Mouse (Mus musculus) forebrain, embryonic 14.5 days (tissue): Measurements from ENCODE around the gene Klf8. TPM values are rescaled to one million over a fixed set of nuclear protein-coding genes. Genes with fewer than 3 reads are reported as not detected.
"Not testable (repeated sequence)": the region's sequence is repeated elsewhere in the genome, so short reads cannot be mapped to it uniquely, and the experiment has no call there.

Experiments used
- ATAC-seq: fragments of 200-750 bp; cut with Nextera tagmentation; 2 replicates; pipeline ENCODE4 v1.8.0; 2017; ENCODE audit warnings: mild to moderate bottlenecking, moderate library complexity
- DNase-seq: peaks from one replicate; pipeline ENCODE4 v3.0.0-alpha.2; 2015; ENCODE audit warnings: low spot score
- H3K27ac ChIP-seq: fragments of 300-500 bp; sonication (generic); 2 replicates; pipeline ENCODE4 v1.5.1; 2014; ENCODE audit warnings: low read depth, mild to moderate bottlenecking, control low read depth, low read length, moderate library complexity
- H3K27me3 ChIP-seq: fragments of 300-500 bp; sonication (generic); replicated peaks from 2 replicates; pipeline ENCODE4 v1.6.1; 2014; ENCODE audit warnings: low read length, control low read depth, mixed read lengths; ENCODE audit not compliant: control insufficient read depth, insufficient read depth
- H3K36me3 ChIP-seq: fragments of 300-500 bp; sonication (generic); 2 replicates; pipeline ENCODE4 v1.6.1; 2014; ENCODE audit warnings: low read length, control low read depth; ENCODE audit not compliant: control insufficient read depth, insufficient read depth
- H3K4me1 ChIP-seq: fragments of 300-500 bp; sonication (generic); 2 replicates; pipeline ENCODE4 v1.6.1; 2014; ENCODE audit warnings: antibody characterized with exemption, low read length, control low read depth; ENCODE audit not compliant: control insufficient read depth, insufficient read depth
- H3K4me2 ChIP-seq: fragments of 300-500 bp; sonication (generic); 2 replicates; pipeline ENCODE4 v1.6.1; 2014; ENCODE audit warnings: mild to moderate bottlenecking, control low read depth, low read length
- H3K4me3 ChIP-seq: fragments of 300-500 bp; sonication (generic); 2 replicates; pipeline ENCODE4 v1.5.1; 2014; ENCODE audit warnings: low read depth, low read length, control low read depth
- H3K9ac ChIP-seq: fragments of 300-500 bp; sonication (generic); 2 replicates; pipeline ENCODE4 v1.6.1; 2014; ENCODE audit warnings: mild to moderate bottlenecking, low read length, control low read depth, moderate library complexity
- H3K9me3 ChIP-seq: fragments of 300-500 bp; sonication (generic); replicated peaks from 2 replicates; pipeline ENCODE4 v1.6.1; 2016; ENCODE audit warnings: low read length, control low read depth, mixed read lengths; ENCODE audit not compliant: control insufficient read depth
- WGBS: fragments of 180-500 bp; shearing (Covaris S2); extraction: QIAGEN DNeasy Blood & Tissue Kit; methylation state at CpG from one replicate; pipeline ENCODE4 v1.1.7; 2014; 5-methylcytosine and 5-hydroxymethylcytosine counted together
- polyA plus RNA-seq: library from polyadenylated mRNA; unstranded; fragments of >200 nt; fragmentation: Nextera tagmentation; extraction: Ambion mirVana; gene quantifications from 2 replicates; pipeline ENCODE4 v1.2.1, GENCODE M21; 2014

Klf8 gene
- polyA plus RNA-seq, 1 experiment from 2014 or later = 4.9 TPM

GRCm38 (mm10) chrX:153311356-153311755 lies 74.1 kb downstream of the Klf8 start:
- Histone ChIP-seq H3K27ac (no peak overlapping the region), H3K27me3 (no peaks in the 10 kb centered on the region), H3K9me3 (no peaks in the 10 kb centered on the region), H3K4me3 (no peak overlapping the region), H3K4me2 (no peak overlapping the region), H3K36me3 (no peaks in the 10 kb centered on the region), H3K4me1 (no peaks in the 10 kb centered on the region), H3K9ac (no peak overlapping the region)
- WGBS = 94% methylated on average over 4 of the region's 4 CpGs
- no peak for DNase-seq
- ATAC-seq = no peak

GRCm38 (mm10) chrX:153323105-153323504 lies 85.8 kb downstream of the Klf8 start:
- H3K9ac ChIP-seq = no peak overlapping the region
- no peaks in the 10 kb centered on the region for H3K36me3 ChIP-seq
- H3K4me3 ChIP-seq = no peak overlapping the region
- ATAC-seq (no peak), DNase-seq (no peak)
- no peaks in the 10 kb centered on the region for H3K9me3 ChIP-seq
- H3K27me3 ChIP-seq = no peaks in the 10 kb centered on the region
- no peak overlapping the region for H3K27ac ChIP-seq
- 52% methylated on average over 3 of the region's 3 CpGs for WGBS
- no peaks in the 10 kb centered on the region for H3K4me1 ChIP-seq
- H3K4me2 ChIP-seq = no peak overlapping the region

GRCm38 (mm10) chrX:153334140-153334539 lies 96.9 kb downstream of the Klf8 start:
- DNase-seq, H3K36me3 ChIP-seq, H3K4me2 ChIP-seq, H3K27ac ChIP-seq, H3K4me3 ChIP-seq, H3K4me1 ChIP-seq, H3K9ac ChIP-seq, H3K27me3 ChIP-seq, H3K9me3 ChIP-seq, ATAC-seq: not testable (repeated sequence)
- 81% methylated on average over 3 of the region's 3 CpGs for whole genome bisulfite sequencing

- Histone ChIP-seq H3K4me3 (peak overlapping the region; percentile 41), H3K36me3 (no peaks in the 10 kb centered on the region), H3K27ac (0 out of 2 replicates have a peak overlapping the region, but pooled peaks have one; percentile 21), H3K4me1 (no peaks in the 10 kb centered on the region), H3K4me2 (peak overlapping the region; percentile 65), H3K9ac (peak overlapping the region; percentile 55), H3K27me3 (no peaks in the 10 kb centered on the region), H3K9me3 (no peaks in the 10 kb centered on the region)
- ATAC-seq (peak; percentile 75), DNase-seq (peak; percentile 34)
- 31% methylated on average over 41 of the region's 43 CpGs for WGBS
Observed at GRCm38 (mm10) chrX:153359331-153360215, 122.3 kb downstream of the Klf8 start.

- H3K9me3 ChIP-seq = no peaks in the 10 kb centered on the region
- ATAC-seq (peak; percentile 78), DNase-seq (peak; percentile 36)
- no peaks in the 10 kb centered on the region for H3K27me3 ChIP-seq
- no peaks in the 10 kb centered on the region for H3K4me1 ChIP-seq
- H3K4me2 ChIP-seq = peak overlapping the region; percentile 65
- 0 out of 2 replicates have a peak overlapping the region, but pooled peaks have one; percentile 21 for H3K27ac ChIP-seq
- peak overlapping the region; percentile 41 for H3K4me3 ChIP-seq
- H3K36me3 ChIP-seq = no peaks in the 10 kb centered on the region
- H3K9ac ChIP-seq = peak overlapping the region; percentile 55
- WGBS = 22% methylated on average over 15 of the region's 15 CpGs
Observed at GRCm38 (mm10) chrX:153360216-153360590, 122.9 kb downstream of the Klf8 start.

GRCm38 (mm10) chrX:153360666-153361269 lies 123.5 kb downstream of the Klf8 start:
- DNase-seq (no peak), ATAC-seq (peak; percentile 10; the same call in 1 of the 2 replicates)
- H3K27me3 ChIP-seq = no peaks in the 10 kb centered on the region
- H3K4me2 ChIP-seq = peak overlapping the region; percentile 65
- H3K4me3 ChIP-seq = peak overlapping the region; percentile 41
- WGBS = 32% methylated on average over 9 of the region's 9 CpGs
- peak overlapping the region; percentile 55; the same call in 1 of the 2 replicates for H3K9ac ChIP-seq
- no peaks in the 10 kb centered on the region for H3K4me1 ChIP-seq
- H3K27ac ChIP-seq = no peak overlapping the region
- no peaks in the 10 kb centered on the region for H3K36me3 ChIP-seq
- no peaks in the 10 kb centered on the region for H3K9me3 ChIP-seq

- 41% methylated on average over 5 of the region's 5 CpGs for WGBS
- H3K9me3 ChIP-seq = no peaks in the 10 kb centered on the region
- no peaks in the 10 kb centered on the region for H3K27me3 ChIP-seq
- peak; percentile 71 for DNase-seq
- H3K27ac ChIP-seq = no peak overlapping the region
- no peaks in the 10 kb centered on the region for H3K4me1 ChIP-seq
- peak; percentile 73; the same call in 1 of the 2 replicates for ATAC-seq
- no peaks in the 10 kb centered on the region for H3K36me3 ChIP-seq
- no peak overlapping the region for H3K9ac ChIP-seq
- no peak overlapping the region for H3K4me2 ChIP-seq
- no peak overlapping the region for H3K4me3 ChIP-seq
Observed at GRCm38 (mm10) chrX:153366754-153367153, 129.5 kb downstream of the Klf8 start.

- Histone ChIP-seq H3K4me2 (no peak overlapping the region), H3K4me3 (no peak overlapping the region), H3K9ac (no peak overlapping the region), H3K27ac (no peak overlapping the region), H3K4me1 (no peaks in the 10 kb centered on the region), H3K36me3 (no peaks in the 10 kb centered on the region), H3K27me3 (no peaks in the 10 kb centered on the region), H3K9me3 (no peaks in the 10 kb centered on the region)
- ATAC-seq (no peak), DNase-seq (peak; percentile 10)
- 37% methylated on average over 8 of the region's 8 CpGs for WGBS
Observed at GRCm38 (mm10) chrX:153369780-153370179, 132.5 kb downstream of the Klf8 start.

- Histone ChIP-seq H3K9me3 (no peaks in the 10 kb centered on the region), H3K27me3 (no peaks in the 10 kb centered on the region), H3K4me2 (peak overlapping the region; percentile 1; the same call in 1 of the 2 replicates), H3K4me1 (no peaks in the 10 kb centered on the region), H3K9ac (no peak overlapping the region), H3K27ac (no peak overlapping the region), H3K4me3 (no peak overlapping the region), H3K36me3 (no peaks in the 10 kb centered on the region)
- 39% methylated on average over 3 of the region's 3 CpGs for WGBS
- DNase-seq (peak; percentile 69), ATAC-seq (peak; percentile 86)
Observed at GRCm38 (mm10) chrX:153375105-153375504, 137.8 kb downstream of the Klf8 start.
